Mouse (Mus musculus): ENCODE results near the gene Washc1. TPM values are rescaled to one million over a fixed set of nuclear protein-coding genes. Genes with fewer than 3 reads are reported as not detected.
A peak's percentile ranks its signal among the peaks of the same experiment; 100 is the strongest.
"Not testable (repeated sequence)": the region's sequence is repeated elsewhere in the genome, so short reads cannot be mapped to it uniquely, and the experiment has no call there.

Gene Washc1
- 57.7 TPM for polyA plus RNA-seq (2021)

DNA sequence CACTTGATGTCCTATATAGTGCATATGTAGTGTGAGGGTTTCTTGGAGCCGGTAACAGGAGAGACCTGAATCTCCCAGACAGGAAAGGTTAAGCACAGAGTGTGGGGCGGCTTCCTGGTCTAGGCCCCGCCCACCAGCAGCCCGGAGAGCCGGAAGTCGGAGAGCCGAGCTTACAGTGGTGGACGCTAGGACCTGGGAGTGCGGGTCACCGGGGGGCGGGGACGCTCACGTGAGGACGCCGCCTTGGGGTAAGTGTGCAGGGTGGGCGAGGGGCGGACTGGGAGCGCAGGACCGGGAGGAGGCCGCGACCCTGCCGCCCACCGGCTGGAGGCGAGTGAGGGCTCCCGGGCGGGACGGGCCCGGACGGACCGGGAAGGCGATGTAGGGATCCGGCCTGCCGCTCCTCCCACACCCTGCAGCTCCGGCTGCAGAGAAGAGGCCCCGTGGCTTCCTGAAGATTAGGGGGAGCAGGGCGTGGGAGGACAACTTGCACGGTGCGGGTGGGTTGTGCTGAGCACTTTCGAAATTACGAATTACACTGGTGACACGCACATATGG, at the start of gene Washc1:
Gene Washc1, plus strand, starts transcription at position 144 of the 558 bp plus-strand sequence.
- H3K27me3 ChIP-seq: no peaks in the 10 kb centered on the region
- CTCF ChIA-PET: no interaction called here
- POLR2A ChIA-PET: interaction anchor here (0.8 kb wide), 1 partner anchor 11 kb away, joined by 3 read pairs; no protein-coding TSS in a partner anchor
- in situ Hi-C loops (cut with MboI; ENCODE audit: low pct_unique_long_range_greater_than_20kb): loop anchor here (25.0 kb wide), 1 partner anchor 499 kb away; the partner anchor contains the start of gene Vapa
- DNase-seq (ENCODE audit: low read depth, low spot score) (no peak), ATAC-seq (peak; percentile 97)
- no peak for TF ChIP-seq CTCF (IDR thresholded peaks at IDR 0.05)

DNA sequence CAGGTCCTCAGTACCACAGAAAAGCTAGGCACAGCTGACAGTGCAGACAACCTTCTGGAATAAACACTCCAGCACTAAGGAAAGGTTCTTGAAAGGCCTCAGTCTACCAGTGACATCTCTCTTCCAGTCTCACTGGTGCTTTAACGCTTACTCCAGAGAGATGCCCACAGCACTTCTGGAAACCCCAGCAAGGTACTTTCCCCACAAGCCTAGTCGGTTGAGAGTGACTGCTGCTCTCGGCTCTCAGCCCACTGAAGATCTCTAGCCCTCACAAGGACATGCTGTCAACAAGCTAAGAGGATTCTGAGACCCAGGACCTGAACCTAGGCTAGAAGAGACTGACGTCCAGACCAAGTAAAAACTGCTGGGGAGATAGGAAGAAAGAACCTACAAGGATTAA, 46.2 kb upstream of the Washc1 start:
- POLR2A ChIA-PET: no interaction called here
- no peaks in the 10 kb centered on the region for H3K27me3 ChIP-seq
- in situ Hi-C loops (cut with MboI; ENCODE audit: low pct_unique_long_range_greater_than_20kb): no loop called here
- ATAC-seq (no peak), DNase-seq (ENCODE audit: low read depth, low spot score) (no peak)
- TF ChIP-seq CTCF (IDR thresholded peaks at IDR 0.05): no peak
- CTCF ChIA-PET: interaction anchor here (1.7 kb wide), 1 partner anchor 12 kb away, joined by 3 read pairs; no protein-coding TSS in a partner anchor

DNA sequence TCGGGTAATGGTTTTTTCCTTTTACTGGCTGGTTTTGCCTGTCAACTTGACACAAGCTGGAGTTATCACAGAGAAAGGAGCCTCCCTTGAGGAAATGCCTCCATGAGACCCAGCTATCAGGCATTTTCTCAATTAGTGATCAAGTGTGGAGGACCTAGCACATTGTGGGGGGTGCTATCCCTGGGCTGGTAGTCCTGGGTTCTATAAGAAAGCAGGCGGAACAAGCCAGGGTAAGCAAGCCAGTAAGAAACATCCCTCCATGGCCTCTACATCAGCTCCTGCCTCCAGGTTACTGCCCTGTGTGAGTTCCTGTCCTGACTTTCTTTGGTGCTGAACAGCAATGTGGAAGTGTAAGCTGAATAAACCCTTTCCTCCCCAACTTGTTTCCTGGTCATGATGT, 42.3 kb upstream of the Washc1 start:
- CTCF ChIA-PET; POLR2A ChIA-PET; ATAC-seq; in situ Hi-C loops (cut with MboI; ENCODE audit: low pct_unique_long_range_greater_than_20kb); H3K27me3 ChIP-seq; DNase-seq (ENCODE audit: low read depth, low spot score): not testable (repeated sequence)

DNA sequence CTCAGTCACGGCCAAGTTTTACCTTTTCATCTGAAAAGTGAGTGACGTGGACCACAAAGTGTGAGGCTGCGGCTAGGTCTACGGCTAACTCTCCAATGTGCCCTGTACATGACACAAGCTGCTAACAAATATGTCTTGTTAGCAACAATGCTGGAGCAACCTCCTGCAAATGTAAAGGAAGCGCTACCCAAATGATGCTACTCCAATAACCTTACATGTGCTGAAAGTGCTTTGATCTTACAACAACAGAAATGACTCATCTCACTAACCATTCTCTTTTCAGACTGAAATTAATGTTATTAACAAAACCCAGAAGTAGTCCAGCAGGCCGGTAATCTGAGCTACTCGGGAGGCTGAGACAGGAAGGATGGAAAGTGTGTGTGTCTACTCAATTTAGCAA, 37.4 kb upstream of the Washc1 start:
- H3K27me3 ChIP-seq: no peaks in the 10 kb centered on the region
- in situ Hi-C loops (cut with MboI; ENCODE audit: low pct_unique_long_range_greater_than_20kb): no loop called here
- DNase-seq (ENCODE audit: low read depth, low spot score): no peak
- TF ChIP-seq CTCF (IDR thresholded peaks at IDR 0.05): no peak
- POLR2A ChIA-PET: interaction anchor here (0.9 kb wide), 1 partner anchor 124 kb away, joined by 7 read pairs; no protein-coding TSS in a partner anchor
- ATAC-seq: no peak
- CTCF ChIA-PET: interaction anchor here (1.2 kb wide), 2 partner anchors 28 to 100 kb away, joined by 3 read pairs; partner anchors contain the start of gene Ndufv2

DNA sequence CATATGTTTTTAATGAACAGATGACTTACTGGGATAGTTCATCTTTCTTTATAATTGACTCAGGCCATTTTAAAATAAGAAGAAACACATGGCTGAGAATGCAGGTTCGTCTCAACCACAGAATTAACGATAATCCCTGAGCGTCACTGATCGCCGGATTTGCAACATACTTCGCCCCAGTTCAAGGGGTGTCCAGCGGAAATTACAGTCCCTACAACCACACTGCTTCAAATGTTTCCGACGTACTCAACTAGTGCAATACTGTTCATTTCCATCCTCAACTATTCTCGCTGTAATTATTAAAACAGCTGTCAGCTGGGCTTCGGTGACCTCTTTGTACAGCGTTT, 35.5 kb upstream of the Washc1 start:
- CTCF ChIA-PET: no interaction called here
- DNase-seq (ENCODE audit: low read depth, low spot score) (no peak), ATAC-seq (no peak)
- in situ Hi-C loops (cut with MboI; ENCODE audit: low pct_unique_long_range_greater_than_20kb): no loop called here
- no peak for TF ChIP-seq CTCF (IDR thresholded peaks at IDR 0.05)
- H3K27me3 ChIP-seq: no peaks in the 10 kb centered on the region
- POLR2A ChIA-PET: no interaction called here

DNA sequence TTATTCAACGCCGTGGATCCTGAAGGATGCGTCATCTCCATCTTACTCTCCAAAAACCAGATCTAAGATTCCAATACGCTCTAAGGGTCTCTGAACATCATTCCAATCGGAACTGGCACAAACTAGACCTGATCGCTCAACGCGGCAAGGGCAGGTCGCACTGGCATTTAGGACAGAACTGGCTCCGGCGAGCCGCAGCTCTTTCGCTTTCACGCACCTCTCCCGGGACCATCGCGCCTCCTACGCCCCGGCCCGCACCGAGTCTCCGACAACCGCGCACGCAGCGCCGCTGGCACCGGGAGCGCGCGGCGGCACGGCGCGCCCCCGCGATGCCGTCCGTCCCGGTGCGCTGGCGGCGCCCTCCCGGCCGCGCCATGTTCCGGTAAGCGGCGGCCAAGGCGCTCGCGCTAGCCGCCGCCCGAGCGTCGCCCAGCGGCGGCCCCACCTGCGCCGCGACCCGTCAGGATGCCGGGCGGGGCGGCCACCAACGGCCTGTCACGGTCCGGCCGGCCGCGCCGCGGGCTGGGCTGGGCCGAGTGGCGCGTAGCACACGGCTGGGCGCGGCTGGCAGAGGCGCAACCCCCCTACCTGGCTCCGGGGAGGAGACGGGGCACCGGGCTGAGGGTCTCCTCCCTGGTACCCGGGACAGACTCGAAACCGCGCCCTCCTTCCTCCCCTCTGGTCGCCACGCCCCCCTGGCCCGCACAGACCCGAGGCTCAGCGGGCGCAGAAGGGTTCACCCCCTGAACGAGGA, 35.0 kb upstream of the Washc1 start:
- ATAC-seq: peak; percentile 69
- ChIA-PET CTCF (no interaction called here), POLR2A (no interaction called here)
- no peaks in the 10 kb centered on the region for H3K27me3 ChIP-seq
- in situ Hi-C loops (cut with MboI; ENCODE audit: low pct_unique_long_range_greater_than_20kb): no loop called here
- no peak for DNase-seq (ENCODE audit: low read depth, low spot score)
- no peak for TF ChIP-seq CTCF (IDR thresholded peaks at IDR 0.05)

DNA sequence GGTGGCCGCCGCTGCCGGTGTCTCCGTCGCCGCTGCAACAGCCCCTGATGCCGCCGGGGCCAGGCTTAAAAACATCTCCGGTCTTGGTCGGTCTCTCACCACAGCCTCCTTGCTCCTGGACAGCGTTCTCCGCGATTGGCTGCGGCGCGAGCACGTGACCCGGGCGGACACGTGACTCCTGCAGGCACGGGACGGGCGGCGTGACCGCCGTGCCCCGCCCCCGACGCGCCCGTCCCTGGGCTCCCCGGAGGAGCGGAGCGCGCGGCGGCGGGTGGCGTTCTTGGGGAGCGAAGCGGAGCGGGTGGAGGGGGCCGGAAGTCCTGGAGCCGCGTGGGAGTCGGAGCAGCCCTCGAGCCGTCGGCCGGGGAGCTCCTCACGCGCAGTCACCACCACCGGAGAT, 34.4 kb upstream of the Washc1 start, which contains the start of gene Ankrd12:
Gene Ankrd12, minus strand, starts transcription at position 156 of the 400 bp plus-strand sequence.
- H3K27me3 ChIP-seq: no peaks in the 10 kb centered on the region
- TF ChIP-seq CTCF (IDR thresholded peaks at IDR 0.05): no peak
- ATAC-seq: peak; percentile 90
- in situ Hi-C loops (cut with MboI; ENCODE audit: low pct_unique_long_range_greater_than_20kb): no loop called here
- CTCF ChIA-PET: interaction anchor here (0.7 to 1.9 kb wide), 3 partner anchors 14 to 212 kb away, joined by 3 to 5 read pairs (median 4); partner anchors contain the start of gene Ndufv2
- POLR2A ChIA-PET: no interaction called here
- DNase-seq (ENCODE audit: low read depth, low spot score): peak; percentile 55

DNA sequence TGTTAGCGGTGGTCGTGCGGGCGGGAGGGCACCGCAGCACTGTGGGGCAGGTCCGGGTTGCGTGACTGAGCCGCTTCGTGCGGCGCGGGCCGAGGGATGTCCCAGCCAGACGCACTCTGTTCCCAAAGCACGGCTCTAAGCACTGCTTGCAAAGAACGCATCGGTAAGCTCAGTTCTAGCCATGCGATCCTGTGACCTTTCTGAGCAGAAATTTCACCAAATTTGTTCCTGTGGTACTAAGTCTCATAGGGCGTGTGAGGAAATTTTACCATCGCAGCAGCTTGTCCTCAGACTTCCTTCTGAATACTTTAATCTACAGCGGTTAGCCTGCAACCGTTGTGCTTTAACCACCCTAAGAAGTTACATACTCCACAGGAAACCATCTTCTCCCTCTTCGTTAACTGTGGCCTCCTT, 33.9 kb upstream of the Washc1 start:
- CTCF ChIA-PET: interaction anchor here (0.7 to 2.1 kb wide), 4 partner anchors 10 to 213 kb away, joined by 3 to 9 read pairs (median 4); partner anchors contain the start of gene Ndufv2
- POLR2A ChIA-PET: no interaction called here
- in situ Hi-C loops (cut with MboI; ENCODE audit: low pct_unique_long_range_greater_than_20kb): no loop called here
- DNase-seq (ENCODE audit: low read depth, low spot score) (no peak), ATAC-seq (peak; percentile 44)
- no peak for TF ChIP-seq CTCF (IDR thresholded peaks at IDR 0.05)
- H3K27me3 ChIP-seq: no peaks in the 10 kb centered on the region

DNA sequence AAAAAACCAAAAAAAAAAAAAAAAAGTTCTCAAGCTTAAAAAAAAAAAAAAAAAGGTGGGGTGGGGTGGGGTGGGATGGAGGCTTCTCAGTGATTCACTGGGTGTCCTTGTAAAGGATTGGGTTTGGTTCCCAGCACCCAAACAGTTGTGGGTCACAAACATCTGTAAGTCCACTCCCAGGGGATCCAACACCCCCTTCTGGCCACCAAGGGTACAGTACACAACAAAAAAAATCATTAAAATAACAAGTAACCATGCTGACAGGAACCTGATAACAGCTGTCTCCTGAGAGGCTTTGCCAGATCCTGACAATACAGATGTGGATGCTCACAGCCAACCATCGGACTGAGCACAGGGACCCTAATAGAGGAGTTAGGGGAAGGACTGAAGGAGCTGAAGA, 26.9 kb upstream of the Washc1 start:
- ChIA-PET POLR2A (interaction anchor here (0.7 kb wide), 1 partner anchor 10 kb away, joined by 4 read pairs; no protein-coding TSS in a partner anchor), CTCF (no interaction called here)
- no peak for DNase-seq (ENCODE audit: low read depth, low spot score)
- no peaks in the 10 kb centered on the region for H3K27me3 ChIP-seq
- ATAC-seq: no peak
- no peak for TF ChIP-seq CTCF (IDR thresholded peaks at IDR 0.05)
- in situ Hi-C loops (cut with MboI; ENCODE audit: low pct_unique_long_range_greater_than_20kb): no loop called here

DNA sequence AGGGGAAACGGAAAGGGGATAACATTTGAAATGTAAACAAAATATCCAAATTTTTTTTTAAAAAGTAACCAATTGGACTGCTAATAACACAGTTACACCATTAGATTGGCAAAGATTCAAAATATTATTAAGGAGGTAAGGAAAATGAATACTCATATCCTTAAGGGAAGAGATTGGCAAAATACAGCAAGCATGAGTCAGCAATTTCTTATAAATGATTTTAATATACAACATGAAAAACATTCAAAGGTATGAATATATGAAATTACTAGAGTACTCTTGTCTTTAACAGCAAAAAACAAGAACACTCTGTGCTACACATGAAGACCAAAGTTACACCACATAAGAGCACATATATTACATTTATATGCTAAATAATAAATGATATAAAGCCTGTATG, 26.3 kb upstream of the Washc1 start:
- DNase-seq (ENCODE audit: low read depth, low spot score): no peak
- in situ Hi-C loops (cut with MboI; ENCODE audit: low pct_unique_long_range_greater_than_20kb): no loop called here
- no peak for TF ChIP-seq CTCF (IDR thresholded peaks at IDR 0.05)
- no peaks in the 10 kb centered on the region for H3K27me3 ChIP-seq
- ChIA-PET CTCF (no interaction called here), POLR2A (no interaction called here)
- no peak for ATAC-seq

DNA sequence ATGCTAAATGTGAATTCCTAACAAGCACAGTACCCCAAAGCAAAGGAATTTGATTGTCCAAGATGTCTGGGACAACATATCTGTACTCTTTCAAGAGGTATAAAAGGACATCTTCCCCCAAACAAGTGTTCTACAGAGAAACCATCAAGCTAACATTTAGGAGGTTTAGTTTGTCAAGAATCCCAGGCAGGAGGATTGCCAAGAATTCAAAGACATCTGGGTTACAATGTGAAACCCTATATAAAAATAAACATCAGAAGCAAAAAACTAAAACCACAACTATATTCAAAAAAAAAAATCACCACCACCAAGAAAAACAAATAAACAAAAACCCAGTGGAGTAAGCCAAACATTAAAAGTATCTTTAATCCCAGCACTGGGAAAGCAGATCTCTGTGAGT, 21.1 kb upstream of the Washc1 start:
- no peak for TF ChIP-seq CTCF (IDR thresholded peaks at IDR 0.05)
- ChIA-PET POLR2A (no interaction called here), CTCF (interaction anchor here (1.1 kb wide), 2 partner anchors 13 to 17 kb away, joined by 3 to 4 read pairs; no protein-coding TSS in a partner anchor)
- no peaks in the 10 kb centered on the region for H3K27me3 ChIP-seq
- ATAC-seq (no peak), DNase-seq (ENCODE audit: low read depth, low spot score) (no peak)
- in situ Hi-C loops (cut with MboI; ENCODE audit: low pct_unique_long_range_greater_than_20kb): no loop called here

Data from Patski (cell line).